Mouse (Mus musculus): Measurements from ENCODE around the gene Anks1b.

The Anks1b gene

GRCm38 (mm10) chr10:89974361-89974760, 101.1 kb downstream of the Anks1b start:
- no peak for DNase-seq (ENCODE audit: low read depth)

GRCm38 (mm10) chr10:89975431-89975841, 102.1 kb downstream of the Anks1b start:
- DNase-seq (ENCODE audit: low read depth), result peak; percentile 16

- no peak for DNase-seq (ENCODE audit: low read depth)
Measured at GRCm38 (mm10) chr10:89976577-89976976, 103.3 kb downstream of the Anks1b start.

GRCm38 (mm10) chr10:89994171-89994570, 120.9 kb downstream of the Anks1b start:
- no peak for DNase-seq (ENCODE audit: low read depth)

- DNase-seq (ENCODE audit: low read depth), result no peak
Measured at GRCm38 (mm10) chr10:89995621-89996428, 122.5 kb downstream of the Anks1b start.

- DNase-seq (ENCODE audit: low read depth), result no peak
Measured at GRCm38 (mm10) chr10:90003980-90004729, 130.8 kb downstream of the Anks1b start.

GRCm38 (mm10) chr10:90004882-90005281, 131.6 kb downstream of the Anks1b start:
- no peak for DNase-seq (ENCODE audit: low read depth)

- no peak for DNase-seq (ENCODE audit: low read depth)
Measured at GRCm38 (mm10) chr10:90033037-90033436, 159.7 kb downstream of the Anks1b start.

- peak; percentile 13 for DNase-seq (ENCODE audit: low read depth)
Measured at GRCm38 (mm10) chr10:90043287-90043686, 170.0 kb downstream of the Anks1b start.

GRCm38 (mm10) chr10:90043773-90044172, 170.5 kb downstream of the Anks1b start:
- DNase-seq (ENCODE audit: low read depth), result peak; percentile 68

- no peak for DNase-seq (ENCODE audit: low read depth)
Measured at GRCm38 (mm10) chr10:90044229-90044628, 170.9 kb downstream of the Anks1b start.

GRCm38 (mm10) chr10:90068651-90069050, 195.3 kb downstream of the Anks1b start:
- peak; percentile 16 for DNase-seq (ENCODE audit: low read depth)

- no peak for DNase-seq (ENCODE audit: low read depth)
Measured at GRCm38 (mm10) chr10:90077930-90078329, 204.6 kb downstream of the Anks1b start.

GRCm38 (mm10) chr10:90081151-90081550, 207.8 kb downstream of the Anks1b start:
- no peak for DNase-seq (ENCODE audit: low read depth)

GRCm38 (mm10) chr10:90081630-90082029, 208.3 kb downstream of the Anks1b start:
- peak; percentile 71 for DNase-seq (ENCODE audit: low read depth)

GRCm38 (mm10) chr10:90093877-90094276, 220.6 kb downstream of the Anks1b start:
- DNase-seq (ENCODE audit: low read depth), result no peak

GRCm38 (mm10) chr10:90112662-90113061, 239.4 kb downstream of the Anks1b start:
- no peak for DNase-seq (ENCODE audit: low read depth)

GRCm38 (mm10) chr10:90116867-90117266, 243.6 kb downstream of the Anks1b start:
- DNase-seq (ENCODE audit: low read depth), result peak; percentile 13

- no peak for DNase-seq (ENCODE audit: low read depth)
Measured at GRCm38 (mm10) chr10:90117836-90118235, 244.5 kb downstream of the Anks1b start.

GRCm38 (mm10) chr10:90137538-90137937, 264.2 kb downstream of the Anks1b start:
- no peak for DNase-seq (ENCODE audit: low read depth)

- no peak for DNase-seq (ENCODE audit: low read depth)
Measured at GRCm38 (mm10) chr10:90140947-90141346, 267.6 kb downstream of the Anks1b start.

GRCm38 (mm10) chr10:90144444-90144843, 271.1 kb downstream of the Anks1b start:
- DNase-seq (ENCODE audit: low read depth), result no peak

- DNase-seq (ENCODE audit: low read depth), result peak; percentile 8
Measured at GRCm38 (mm10) chr10:90151510-90151909, 278.2 kb downstream of the Anks1b start.
